Mouse (Mus musculus): ENCODE results near the gene Mrpl40. TPM values are rescaled to one million over a fixed set of nuclear protein-coding genes. Genes with fewer than 3 reads are reported as not detected.

Mrpl40 gene
- polyA plus RNA-seq, 2 experiments, result 18.7 to 52.7 TPM

DNA sequence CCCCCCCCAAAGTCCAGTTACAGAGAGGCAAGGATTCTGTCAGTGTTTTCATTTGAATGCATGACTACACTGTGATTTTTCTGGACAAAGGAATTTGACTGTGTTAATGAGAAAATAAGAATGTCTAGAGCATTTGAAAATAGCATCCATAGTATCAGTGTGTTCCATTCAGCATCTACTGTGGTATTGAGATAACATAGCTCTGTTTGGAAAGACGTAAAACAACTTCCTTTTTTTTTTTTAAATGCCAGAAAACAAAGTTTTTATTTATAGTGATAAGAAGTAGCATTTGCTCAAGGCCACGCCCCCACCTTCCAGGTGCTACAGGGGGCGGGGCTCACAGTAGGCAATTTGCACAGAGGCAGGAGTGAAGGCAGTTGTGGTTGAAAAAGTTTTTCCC, 18.6 kb upstream of the Mrpl40 start:
- ATAC-seq (ENCODE audit: insufficient read depth) (no peak), DNase-seq (ENCODE audit: low read depth in 3 of 3, low spot score in 3 of 3) (no peak)
- TF ChIP-seq EP300 (IDR thresholded peaks at IDR 0.05; ENCODE audit: low read depth) (no peak), CTCF (IDR thresholded peaks at IDR 0.05; ENCODE audit: low read depth) (no peak)
- H3K27me3 ChIP-seq (ENCODE audit: control insufficient read depth, insufficient read depth, low read length), result no peaks in the 10 kb centered on the region
- H3K4me2 ChIP-seq (ENCODE audit: low read depth), result no peak overlapping the region
- no peak overlapping the region for H3K27ac ChIP-seq
- H3K36me3 ChIP-seq (replicated peaks; ENCODE audit: control insufficient read depth, insufficient read depth, low read depth), result peaks cover 17% of the 10 kb centered on the region
- no peak overlapping the region for H3K9ac ChIP-seq (replicated peaks)
- WGBS (ENCODE audit: insufficient replicate concordance), result 50% methylated on average over 3 of the region's 3 CpGs
- no peaks in the 10 kb centered on the region for H3K4me1 ChIP-seq (replicated peaks; ENCODE audit: control insufficient read depth in 2 of 2, insufficient read depth in 2 of 2, low read length in 1 of 2)
- no peaks in the 10 kb centered on the region for H3K9me3 ChIP-seq (ENCODE audit: control insufficient read depth, low read length)
- no peak overlapping the region for H3K4me3 ChIP-seq (ENCODE audit: insufficient read depth in 1 of 2, low read depth in 2 of 2, low read length in 2 of 2)

DNA sequence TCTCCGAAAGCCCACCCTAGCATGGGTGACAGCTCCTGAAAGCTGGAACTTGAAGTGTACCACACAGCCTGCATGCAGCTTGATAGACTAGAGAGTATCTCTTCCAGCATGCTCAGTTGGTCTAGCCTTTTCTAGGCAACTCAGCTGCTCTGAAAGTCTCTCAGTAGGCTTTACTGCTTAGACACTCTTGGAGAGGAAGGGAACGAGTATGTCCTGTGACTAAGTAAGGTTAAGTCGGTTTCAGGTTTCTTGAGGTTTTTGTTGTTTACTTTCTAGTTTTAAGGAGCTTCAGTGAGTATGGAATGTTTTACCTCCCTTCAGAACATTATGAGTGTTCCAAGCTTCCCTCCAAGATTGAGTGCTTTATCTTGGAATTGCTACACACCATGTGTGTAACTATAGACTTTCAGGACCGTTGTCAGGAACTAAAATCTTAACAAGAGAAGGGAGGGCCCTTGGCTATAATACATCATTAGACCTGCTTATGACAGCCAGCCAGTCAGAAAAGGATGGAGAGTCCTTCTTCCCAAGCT, 17.2 kb upstream of the Mrpl40 start:
- Histone ChIP-seq H3K27me3 (ENCODE audit: control insufficient read depth, insufficient read depth, low read length) (no peaks in the 10 kb centered on the region), H3K9ac (replicated peaks) (no peak overlapping the region), H3K4me2 (ENCODE audit: low read depth) (no peak overlapping the region), H3K4me1 (replicated peaks; ENCODE audit: control insufficient read depth in 2 of 2, insufficient read depth in 2 of 2, low read length in 1 of 2) (peaks cover 3 to 7% of the 10 kb centered on the region in 2 experiments; a peak in 2 of 4 replicates), H3K36me3 (replicated peaks; ENCODE audit: control insufficient read depth, insufficient read depth, low read depth) (peaks cover 9% of the 10 kb centered on the region), H3K9me3 (ENCODE audit: control insufficient read depth, low read length) (no peaks in the 10 kb centered on the region), H3K27ac (no peak overlapping the region), H3K4me3 (ENCODE audit: insufficient read depth in 1 of 2, low read depth in 2 of 2, low read length in 2 of 2) (no peak overlapping the region)
- TF ChIP-seq CTCF (IDR thresholded peaks at IDR 0.05; ENCODE audit: low read depth) (no peak), EP300 (IDR thresholded peaks at IDR 0.05; ENCODE audit: low read depth) (no peak)
- WGBS (ENCODE audit: insufficient replicate concordance), result 73% methylated on average over 4 of the region's 4 CpGs
- ATAC-seq (ENCODE audit: insufficient read depth) (no peak), DNase-seq (ENCODE audit: low read depth in 3 of 3, low spot score in 3 of 3) (no peak)

DNA sequence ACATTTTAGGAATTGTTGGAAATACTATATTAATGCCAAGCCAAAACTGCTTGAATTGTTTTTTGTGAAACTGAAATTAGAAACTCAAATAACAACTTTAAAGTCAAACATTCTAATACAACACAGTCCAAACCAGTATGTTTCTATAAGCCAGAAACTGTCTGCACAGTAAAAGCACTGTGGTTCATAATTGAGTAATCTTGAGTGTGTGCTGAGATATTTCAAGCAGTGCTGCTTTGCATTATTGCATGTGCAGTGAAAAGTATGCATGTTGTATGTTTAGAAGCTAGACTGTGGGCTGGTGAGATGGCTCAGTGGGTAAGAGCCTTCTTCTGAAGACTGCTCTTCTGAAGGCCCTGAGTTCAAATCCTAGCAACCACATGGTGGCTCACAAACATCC, 7.4 kb upstream of the Mrpl40 start:
- H3K4me3 ChIP-seq (ENCODE audit: insufficient read depth in 1 of 2, low read depth in 2 of 2, low read length in 2 of 2), result no peak overlapping the region
- H3K4me2 ChIP-seq (ENCODE audit: low read depth), result no peak overlapping the region
- H3K9me3 ChIP-seq (ENCODE audit: control insufficient read depth, low read length), result no peaks in the 10 kb centered on the region
- peaks cover 10 to 11% of the 10 kb centered on the region in 2 experiments for H3K4me1 ChIP-seq (replicated peaks; ENCODE audit: control insufficient read depth in 2 of 2, insufficient read depth in 2 of 2, low read length in 1 of 2)
- no peaks in the 10 kb centered on the region; the same call in 1 of the 2 replicates for H3K36me3 ChIP-seq (replicated peaks; ENCODE audit: control insufficient read depth, insufficient read depth, low read depth)
- TF ChIP-seq CTCF (IDR thresholded peaks at IDR 0.05; ENCODE audit: low read depth), result no peak
- no peak for TF ChIP-seq EP300 (IDR thresholded peaks at IDR 0.05; ENCODE audit: low read depth)
- H3K27ac ChIP-seq, result no peak overlapping the region
- H3K27me3 ChIP-seq (ENCODE audit: control insufficient read depth, insufficient read depth, low read length), result no peaks in the 10 kb centered on the region
- no peak overlapping the region for H3K9ac ChIP-seq (replicated peaks)
- no peak for ATAC-seq (ENCODE audit: insufficient read depth)
- no peak for DNase-seq (ENCODE audit: low read depth in 3 of 3, low spot score in 3 of 3)

GRCm38 (mm10) chr16:18878091-18878720, 1.5 kb upstream of the Mrpl40 start:
- no peak for ATAC-seq (ENCODE audit: insufficient read depth)
- TF ChIP-seq EP300 (IDR thresholded peaks at IDR 0.05; ENCODE audit: low read depth), result no peak
- no peak for TF ChIP-seq CTCF (IDR thresholded peaks at IDR 0.05; ENCODE audit: low read depth)
- peaks cover 10 to 12% of the 10 kb centered on the region in 2 experiments for H3K4me1 ChIP-seq (replicated peaks; ENCODE audit: control insufficient read depth in 2 of 2, insufficient read depth in 2 of 2, low read length in 1 of 2)

GRCm38 (mm10) chr16:18877386-18878090, 876 bp upstream of the Mrpl40 start:
- H3K27ac ChIP-seq, result peak overlapping the region; percentile 95
- peaks cover 17% of the 10 kb centered on the region for H3K36me3 ChIP-seq (replicated peaks; ENCODE audit: control insufficient read depth, insufficient read depth, low read depth)
- TF ChIP-seq EP300 (IDR thresholded peaks at IDR 0.05; ENCODE audit: low read depth), result no peak
- TF ChIP-seq CTCF (IDR thresholded peaks at IDR 0.05; ENCODE audit: low read depth), result peak; percentile 53
- no peaks in the 10 kb centered on the region for H3K9me3 ChIP-seq (ENCODE audit: control insufficient read depth, low read length)
- H3K4me2 ChIP-seq (ENCODE audit: low read depth), result peak overlapping the region; percentile 99
- no peaks in the 10 kb centered on the region for H3K27me3 ChIP-seq (ENCODE audit: control insufficient read depth, insufficient read depth, low read length)
- WGBS (ENCODE audit: insufficient replicate concordance), result 1% methylated on average over 43 of the region's 43 CpGs
- H3K4me3 ChIP-seq (ENCODE audit: insufficient read depth in 1 of 2, low read depth in 2 of 2, low read length in 2 of 2), result peak overlapping the region; percentile 80 to 97
- peak overlapping the region; percentile 92 for H3K9ac ChIP-seq (replicated peaks)
- peaks cover 10 to 12% of the 10 kb centered on the region in 2 experiments for H3K4me1 ChIP-seq (replicated peaks; ENCODE audit: control insufficient read depth in 2 of 2, insufficient read depth in 2 of 2, low read length in 1 of 2)
- DNase-seq (ENCODE audit: low read depth in 3 of 3, low spot score in 3 of 3) (peak in 2 of 3 experiments; percentile 41 to 60), ATAC-seq (ENCODE audit: insufficient read depth) (peak; percentile 9)

More at GRCm38 (mm10) chr16:18878091-18878720, 1.5 kb upstream of the Mrpl40 start:
- H3K4me3 ChIP-seq (ENCODE audit: insufficient read depth in 1 of 2, low read depth in 2 of 2, low read length in 2 of 2), result peak overlapping the region; percentile 80 to 97
- 14% methylated on average over 20 of the region's 20 CpGs for WGBS (ENCODE audit: insufficient replicate concordance)
- H3K36me3 ChIP-seq (replicated peaks; ENCODE audit: control insufficient read depth, insufficient read depth, low read depth), result peaks cover 13% of the 10 kb centered on the region
- peak overlapping the region; percentile 95 for H3K27ac ChIP-seq
- peak overlapping the region; percentile 92 for H3K9ac ChIP-seq (replicated peaks)
- H3K27me3 ChIP-seq (ENCODE audit: control insufficient read depth, insufficient read depth, low read length), result no peaks in the 10 kb centered on the region
- DNase-seq (ENCODE audit: low read depth in 3 of 3, low spot score in 3 of 3), result no peak
- H3K4me2 ChIP-seq (ENCODE audit: low read depth), result peak overlapping the region; percentile 99
- no peaks in the 10 kb centered on the region for H3K9me3 ChIP-seq (ENCODE audit: control insufficient read depth, low read length)

Data from liver, embryonic 14.5 days (tissue).